Mouse (Mus musculus): Measurements from ENCODE around the gene Snph.

Gene Snph

DNA sequence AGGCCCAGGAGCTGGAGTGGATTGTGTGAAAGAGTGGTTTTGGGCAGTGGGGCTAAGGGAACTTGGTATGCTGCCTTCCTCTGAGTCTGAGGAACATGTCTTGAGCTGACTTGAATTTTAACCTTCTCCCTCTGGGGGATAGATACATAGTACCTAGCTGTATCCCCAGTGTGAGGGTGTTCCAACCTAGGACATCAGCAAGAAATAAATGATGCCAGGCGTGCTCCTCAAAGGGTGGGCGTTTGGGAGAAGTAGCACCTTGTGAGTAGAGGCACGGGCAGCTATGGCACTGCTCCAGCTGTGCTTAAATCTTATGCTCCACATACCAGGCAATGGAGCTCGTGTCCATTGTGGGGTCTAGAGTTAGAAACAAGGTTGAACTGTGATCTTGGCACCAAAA lies 85.8 kb downstream of the Snph start:
- intact Hi-C loops (cut with DNase I): no loop called here

DNA sequence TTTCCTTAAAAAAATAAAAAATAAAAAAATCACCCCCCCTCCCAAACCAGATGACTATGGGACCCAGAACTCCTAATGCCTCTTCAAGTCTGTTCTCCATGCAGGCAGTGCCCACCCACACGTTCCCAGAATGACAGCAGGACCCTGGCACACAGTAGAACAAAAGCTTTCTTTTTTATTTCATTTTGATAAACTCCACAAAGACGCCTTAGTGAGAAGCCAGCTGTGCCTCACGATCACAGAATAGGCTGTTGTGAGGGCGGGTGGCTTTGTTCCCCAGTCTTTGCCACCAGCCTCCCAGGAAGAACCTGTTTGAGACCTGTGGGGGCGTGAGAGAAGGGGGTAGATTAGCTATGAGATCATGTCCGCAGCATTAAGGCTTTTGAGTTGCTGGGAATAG lies 87.7 kb downstream of the Snph start:
- intact Hi-C loops (cut with DNase I): no loop called here

DNA sequence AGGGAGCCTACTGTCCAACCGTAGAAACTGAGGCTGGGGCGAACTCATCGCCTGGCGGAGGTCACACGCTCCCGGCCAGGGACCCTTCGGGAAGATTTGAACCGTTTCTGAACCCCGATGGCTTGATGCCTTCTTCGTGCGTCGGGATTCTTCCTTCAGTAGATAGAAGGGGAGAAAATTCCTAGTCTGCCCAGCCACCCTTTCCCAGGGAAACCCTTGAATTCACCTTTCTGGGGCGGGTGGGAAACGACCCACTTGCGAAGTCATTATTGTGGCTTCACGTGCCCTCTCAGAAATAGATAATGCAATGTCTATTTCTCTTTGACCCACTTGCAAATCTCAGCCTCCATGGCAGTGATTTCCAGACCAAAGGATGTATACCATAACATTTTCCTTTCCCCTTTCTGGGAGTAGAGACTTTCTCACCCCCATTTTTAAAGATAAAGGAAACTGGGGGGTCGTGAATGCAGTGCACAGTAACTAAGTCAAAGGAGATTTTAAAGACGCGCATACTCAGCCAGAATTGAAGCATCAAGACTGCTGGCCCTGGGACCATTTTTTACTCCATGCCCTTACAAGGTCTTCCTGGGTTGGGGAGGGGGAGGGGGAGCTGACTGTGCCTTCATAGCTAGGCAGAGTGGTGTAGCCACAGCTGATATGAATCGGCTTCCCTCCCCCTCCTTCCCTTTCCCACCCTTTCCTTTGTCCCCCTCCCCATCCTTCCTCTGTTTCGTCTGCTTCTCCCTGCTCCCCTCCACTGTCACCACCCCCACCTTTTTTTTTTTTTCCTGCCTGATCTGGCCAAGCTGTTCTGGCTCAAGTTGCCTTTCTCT lies 89.1 kb downstream of the Snph start:
- intact Hi-C loops (cut with DNase I): no loop called here

DNA sequence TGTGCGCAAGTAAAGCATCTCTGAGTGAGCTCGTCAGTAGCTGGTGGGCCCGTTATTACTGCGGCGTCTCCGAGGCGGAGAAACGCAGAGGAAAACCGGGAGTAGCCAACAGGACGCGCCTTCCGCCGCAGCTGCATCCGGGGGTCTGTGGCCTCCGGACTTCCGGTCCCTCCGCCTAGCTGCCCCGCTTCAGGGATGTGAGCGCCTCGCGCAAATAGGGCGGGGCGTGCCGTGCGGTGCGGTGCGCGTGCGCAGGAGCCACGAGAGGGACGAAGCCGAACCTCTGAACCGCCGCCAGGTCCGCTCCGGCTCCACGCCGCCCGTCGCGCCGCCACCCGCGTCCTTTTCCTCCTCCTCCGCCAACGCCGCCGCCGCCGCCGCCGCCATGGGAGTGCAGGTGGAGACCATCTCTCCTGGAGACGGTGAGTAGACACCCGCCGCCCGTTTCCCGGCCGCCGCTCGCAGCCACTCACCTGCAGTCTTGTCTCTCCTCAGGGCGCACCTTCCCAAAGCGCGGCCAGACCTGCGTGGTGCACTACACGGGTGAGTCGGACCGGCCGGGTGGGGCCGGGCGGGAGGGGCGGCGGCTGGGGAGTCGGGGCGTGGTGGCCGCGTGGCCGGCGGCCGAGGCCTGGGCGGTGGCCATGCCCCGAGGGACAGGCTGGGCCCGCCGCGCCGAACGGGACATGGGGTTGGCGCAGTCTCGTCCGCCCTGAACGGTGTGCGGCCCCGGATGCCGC lies 89.9 kb downstream of the Snph start, which contains the start of gene Fkbp1a:
Gene Fkbp1a (plus strand): TSS at position 161 of the 740 bp plus-strand sequence.
- intact Hi-C loops (cut with DNase I): loop anchor here (1.0 kb wide), 1 partner anchor 48 kb away; the partner anchor contains the start of gene Nsfl1c
